Mouse (Mus musculus) CD4-positive naive resting alpha-beta T cell, adult 57 days (primary cell): Measurements from ENCODE around the gene Prss38. TPM values are rescaled to one million over a fixed set of nuclear protein-coding genes. Genes with fewer than 3 reads are reported as not detected.

Experiments
- total RNA-seq: library from RNA; stranded (reverse); gene quantifications from one replicate; pipeline ENCODE4 v1.2.4, GENCODE M21; 2023

The Prss38 gene
- total RNA-seq = not detected

GRCm38 (mm10) chr11:59375475-59375874, at the start of gene Prss38:
Gene Prss38 (minus strand): TSS chr11:59375657.

Other genes with a start within 250 kb of the Prss38 start
- gene Obscn, start 239.3 kb downstream of the Prss38 start, total RNA-seq = 0.24 TPM
- gene Iba57, start 211.9 kb downstream of the Prss38 start, total RNA-seq = 40.9 TPM
- gene Gjc2, start 192.4 kb downstream of the Prss38 start, total RNA-seq = 0.44 TPM
- gene Guk1, start 183.4 kb downstream of the Prss38 start, total RNA-seq = 36.6 TPM
- 14.4 TPM for gene Mrpl55, start 173.2 kb downstream of the Prss38 start, total RNA-seq
- gene 2310033P09Rik, start 167.3 kb downstream of the Prss38 start, total RNA-seq = 35.3 TPM
- gene Arf1, start 147.4 kb downstream of the Prss38 start, total RNA-seq = 232 TPM
- not detected for gene Wnt3a, start 84.9 kb downstream of the Prss38 start, total RNA-seq
- not detected for gene Wnt9a, start 68.7 kb downstream of the Prss38 start, total RNA-seq
- gene Jmjd4, start 74.4 kb upstream of the Prss38 start, total RNA-seq = 9.5 TPM
- gene Snap47, start 75.5 kb upstream of the Prss38 start, total RNA-seq = 24.4 TPM
- gene Zfp867, start 96.8 kb upstream of the Prss38 start, total RNA-seq = 2.9 TPM
- 20.5 TPM for gene Zkscan17, start 151.1 kb upstream of the Prss38 start, total RNA-seq
- gene Nlrp3, start 165.9 kb upstream of the Prss38 start, total RNA-seq = 5.7 TPM
- not detected for gene Olfr222, start 200.6 kb upstream of the Prss38 start, total RNA-seq
- gene Olfr223, start 217.6 kb upstream of the Prss38 start, total RNA-seq = not detected